Mouse (Mus musculus): ENCODE measurements around the gene Trim25. TPM values are rescaled to one million over a fixed set of nuclear protein-coding genes. Genes with fewer than 3 reads are reported as not detected.
A peak's percentile ranks its signal among the peaks of the same experiment; 100 is the strongest.
"Not testable (repeated sequence)": the region's sequence is repeated elsewhere in the genome, so short reads cannot be mapped to it uniquely, and the experiment has no call there.

The Trim25 gene
- polyA plus RNA-seq, 1 experiment from 2014 or later = 14.1 TPM

GRCm38 (mm10) chr11:89025603-89026002 is 26.4 kb downstream of the Trim25 start:
- H3K27ac ChIP-seq (replicated peaks) = no peak overlapping the region
- WGBS = 70% methylated on average over 3 of the region's 3 CpGs

GRCm38 (mm10) chr11:89026117-89026516 is 26.9 kb downstream of the Trim25 start:
- H3K4me1 ChIP-seq = peaks cover 56% of the 10 kb centered on the region
- no peaks in the 10 kb centered on the region for H3K27me3 ChIP-seq (replicated peaks)
- H3K4me2 ChIP-seq = no peak overlapping the region
- H3K9me3 ChIP-seq = no peaks in the 10 kb centered on the region
- H3K4me3 ChIP-seq = no peak overlapping the region
- no peak overlapping the region for H3K9ac ChIP-seq
- no peak overlapping the region for H3K27ac ChIP-seq (replicated peaks)
- H3K36me3 ChIP-seq = no peaks in the 10 kb centered on the region
- ATAC-seq (ENCODE audit: extremely low read depth, insufficient number of reproducible peaks, low FRiP score, low TSS enrichment) = no peak
- 83% methylated on average over 3 of the region's 3 CpGs for WGBS

More at GRCm38 (mm10) chr11:89025603-89026002, 26.4 kb downstream of the Trim25 start:
- Histone ChIP-seq H3K9ac (no peak overlapping the region), H3K4me2 (no peak overlapping the region), H3K4me3 (no peak overlapping the region), H3K36me3 (no peaks in the 10 kb centered on the region), H3K4me1 (peaks cover 61% of the 10 kb centered on the region), H3K27me3 (replicated peaks) (no peaks in the 10 kb centered on the region), H3K9me3 (no peaks in the 10 kb centered on the region)
- ATAC-seq (ENCODE audit: extremely low read depth, insufficient number of reproducible peaks, low FRiP score, low TSS enrichment) = no peak

GRCm38 (mm10) chr11:89027955-89028361 is 28.8 kb downstream of the Trim25 start:
- WGBS = 72% methylated on average over 10 of the region's 10 CpGs
- Histone ChIP-seq H3K36me3 (no peaks in the 10 kb centered on the region), H3K9me3 (no peaks in the 10 kb centered on the region), H3K27ac (replicated peaks) (peak overlapping the region; percentile 68; the same call in 1 of the 2 replicates), H3K4me1 (peaks cover 40% of the 10 kb centered on the region), H3K4me2 (no peak overlapping the region), H3K4me3 (no peak overlapping the region), H3K27me3 (replicated peaks) (no peaks in the 10 kb centered on the region), H3K9ac (no peak overlapping the region)
- no peak for ATAC-seq (ENCODE audit: extremely low read depth, insufficient number of reproducible peaks, low FRiP score, low TSS enrichment)

GRCm38 (mm10) chr11:89028871-89029405 is 29.8 kb downstream of the Trim25 start:
- no peaks in the 10 kb centered on the region for H3K27me3 ChIP-seq (replicated peaks)
- ATAC-seq (ENCODE audit: extremely low read depth, insufficient number of reproducible peaks, low FRiP score, low TSS enrichment) = peak; percentile 42; the same call in 1 of the 2 replicates
- no peak overlapping the region for H3K4me3 ChIP-seq
- H3K36me3 ChIP-seq = no peaks in the 10 kb centered on the region
- peak overlapping the region; percentile 68 for H3K27ac ChIP-seq (replicated peaks)
- 15% methylated on average over 10 of the region's 10 CpGs for WGBS
- H3K4me2 ChIP-seq = no peak overlapping the region
- no peaks in the 10 kb centered on the region for H3K9me3 ChIP-seq
- H3K9ac ChIP-seq = no peak overlapping the region
- peaks cover 31% of the 10 kb centered on the region for H3K4me1 ChIP-seq

GRCm38 (mm10) chr11:89030552-89030951 is 31.4 kb downstream of the Trim25 start:
- Histone ChIP-seq H3K27me3 (replicated peaks) (no peaks in the 10 kb centered on the region), H3K9me3 (no peaks in the 10 kb centered on the region), H3K9ac (no peak overlapping the region), H3K4me3 (no peak overlapping the region), H3K4me2 (no peak overlapping the region), H3K4me1 (peaks cover 18% of the 10 kb centered on the region), H3K27ac (replicated peaks) (no peak overlapping the region), H3K36me3 (no peaks in the 10 kb centered on the region)
- 75% methylated on average over 6 of the region's 6 CpGs for WGBS
- no peak for ATAC-seq (ENCODE audit: extremely low read depth, insufficient number of reproducible peaks, low FRiP score, low TSS enrichment)

- no peak overlapping the region for H3K4me3 ChIP-seq
- H3K27me3 ChIP-seq (replicated peaks) = no peaks in the 10 kb centered on the region
Observed at GRCm38 (mm10) chr11:89031189-89031588, 32.0 kb downstream of the Trim25 start.

GRCm38 (mm10) chr11:89034592-89034991 is 35.4 kb downstream of the Trim25 start:
- no peak overlapping the region for H3K27ac ChIP-seq (replicated peaks)
- ATAC-seq (ENCODE audit: extremely low read depth, insufficient number of reproducible peaks, low FRiP score, low TSS enrichment) = no peak

More at GRCm38 (mm10) chr11:89031189-89031588, 32.0 kb downstream of the Trim25 start:
- H3K9me3 ChIP-seq = no peaks in the 10 kb centered on the region
- ATAC-seq (ENCODE audit: extremely low read depth, insufficient number of reproducible peaks, low FRiP score, low TSS enrichment) = no peak
- no peak overlapping the region for H3K27ac ChIP-seq (replicated peaks)
- no peak overlapping the region for H3K4me2 ChIP-seq
- H3K9ac ChIP-seq = no peak overlapping the region
- H3K4me1 ChIP-seq = peaks cover 16% of the 10 kb centered on the region
- peaks cover 2% of the 10 kb centered on the region; the same call in 1 of the 2 replicates for H3K36me3 ChIP-seq
- 70% methylated on average over 1 of the region's 1 CpGs for WGBS

GRCm38 (mm10) chr11:89035552-89035951 is 36.4 kb downstream of the Trim25 start:
- Histone ChIP-seq H3K27ac (replicated peaks) (no peak overlapping the region), H3K9me3 (no peaks in the 10 kb centered on the region), H3K4me2 (no peak overlapping the region), H3K4me3 (no peak overlapping the region), H3K9ac (no peak overlapping the region), H3K27me3 (replicated peaks) (no peaks in the 10 kb centered on the region), H3K4me1 (no peaks in the 10 kb centered on the region), H3K36me3 (peaks cover 39% of the 10 kb centered on the region)
- WGBS = 67% methylated on average over 3 of the region's 3 CpGs
- ATAC-seq (ENCODE audit: extremely low read depth, insufficient number of reproducible peaks, low FRiP score, low TSS enrichment) = no peak

More at GRCm38 (mm10) chr11:89034592-89034991, 35.4 kb downstream of the Trim25 start:
- no peaks in the 10 kb centered on the region for H3K27me3 ChIP-seq (replicated peaks)
- no peaks in the 10 kb centered on the region for H3K9me3 ChIP-seq
- no peak overlapping the region for H3K4me2 ChIP-seq
- H3K36me3 ChIP-seq = peaks cover 30% of the 10 kb centered on the region
- H3K4me1 ChIP-seq = no peaks in the 10 kb centered on the region
- H3K9ac ChIP-seq = no peak overlapping the region
- no peak overlapping the region for H3K4me3 ChIP-seq

- H3K4me3 ChIP-seq = no peak overlapping the region
- no peaks in the 10 kb centered on the region for H3K27me3 ChIP-seq (replicated peaks)
- H3K9me3 ChIP-seq = no peaks in the 10 kb centered on the region
- no peak for ATAC-seq (ENCODE audit: extremely low read depth, insufficient number of reproducible peaks, low FRiP score, low TSS enrichment)
- H3K36me3 ChIP-seq = peaks cover 67% of the 10 kb centered on the region
- H3K4me1 ChIP-seq = no peaks in the 10 kb centered on the region
- no peak overlapping the region for H3K4me2 ChIP-seq
- no peak overlapping the region for H3K27ac ChIP-seq (replicated peaks)
- 88% methylated on average over 6 of the region's 6 CpGs for WGBS
- no peak overlapping the region for H3K9ac ChIP-seq
Observed at GRCm38 (mm10) chr11:89038496-89038895, 39.3 kb downstream of the Trim25 start.

GRCm38 (mm10) chr11:89039325-89039724 is 40.1 kb downstream of the Trim25 start:
- ATAC-seq (ENCODE audit: extremely low read depth, insufficient number of reproducible peaks, low FRiP score, low TSS enrichment) = no peak

GRCm38 (mm10) chr11:89041073-89041472 is 41.9 kb downstream of the Trim25 start:
- ATAC-seq (ENCODE audit: extremely low read depth, insufficient number of reproducible peaks, low FRiP score, low TSS enrichment); H3K4me3 ChIP-seq; H3K27ac ChIP-seq (replicated peaks); H3K4me2 ChIP-seq; H3K27me3 ChIP-seq (replicated peaks); H3K9me3 ChIP-seq; H3K9ac ChIP-seq; H3K4me1 ChIP-seq: not testable (repeated sequence)
- H3K36me3 ChIP-seq = peaks cover 91% of the 10 kb centered on the region
- WGBS = 89% methylated on average over 6 of the region's 7 CpGs

More at GRCm38 (mm10) chr11:89039325-89039724, 40.1 kb downstream of the Trim25 start:
- no peak overlapping the region for H3K27ac ChIP-seq (replicated peaks)
- H3K27me3 ChIP-seq (replicated peaks) = no peaks in the 10 kb centered on the region
- H3K9me3 ChIP-seq = no peaks in the 10 kb centered on the region
- 27% methylated on average over 3 of the region's 3 CpGs for WGBS
- no peak overlapping the region for H3K4me2 ChIP-seq
- H3K4me1 ChIP-seq = no peaks in the 10 kb centered on the region
- no peak overlapping the region for H3K4me3 ChIP-seq
- H3K9ac ChIP-seq = no peak overlapping the region
- peaks cover 75% of the 10 kb centered on the region for H3K36me3 ChIP-seq

GRCm38 (mm10) chr11:89043046-89043445 is 43.9 kb downstream of the Trim25 start:
- WGBS = 87% methylated on average over 7 of the region's 7 CpGs
- Histone ChIP-seq H3K36me3 (peaks cover 96% of the 10 kb centered on the region), H3K9me3 (peaks cover 6% of the 10 kb centered on the region; the same call in 1 of the 2 replicates)

More at GRCm38 (mm10) chr11:89043046-89043445, 43.9 kb downstream of the Trim25 start:
- Histone ChIP-seq H3K27me3 (replicated peaks) (no peaks in the 10 kb centered on the region), H3K9ac (no peak overlapping the region), H3K27ac (replicated peaks) (no peak overlapping the region), H3K4me1 (no peaks in the 10 kb centered on the region), H3K4me2 (no peak overlapping the region), H3K4me3 (no peak overlapping the region)
- ATAC-seq (ENCODE audit: extremely low read depth, insufficient number of reproducible peaks, low FRiP score, low TSS enrichment) = no peak

Measured in heart, embryonic 13.5 days (tissue).